Mouse (Mus musculus): ENCODE measurements at regions not wholly inside any gene's neighbourhood (a gene's known extent, or its start where the extent isn't known, plus 50 kb on each side); places are given as distances from the start of the nearest gene placed in this dataset.

DNA sequence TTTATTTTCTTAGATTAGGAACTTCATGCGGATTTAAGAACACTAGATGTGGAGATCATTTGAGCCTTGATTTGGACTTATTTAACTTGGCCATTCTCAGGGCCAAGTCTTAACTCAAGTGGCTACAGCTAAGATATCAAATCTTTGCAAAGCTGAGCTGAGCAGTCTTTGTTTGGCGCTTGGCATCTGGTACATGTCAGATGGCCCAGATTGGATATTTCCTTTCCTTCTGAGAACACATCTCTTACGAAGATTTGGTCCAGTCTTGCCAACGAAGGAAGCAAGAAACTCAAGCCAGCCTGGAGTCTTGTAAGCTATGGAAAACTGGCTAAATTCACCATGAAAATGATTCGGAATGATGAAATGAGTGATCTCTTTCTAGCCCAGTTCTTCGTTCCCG, 59.1 kb upstream of the Cdc42ep3 start:
- DNase-seq, result no peak

DNA sequence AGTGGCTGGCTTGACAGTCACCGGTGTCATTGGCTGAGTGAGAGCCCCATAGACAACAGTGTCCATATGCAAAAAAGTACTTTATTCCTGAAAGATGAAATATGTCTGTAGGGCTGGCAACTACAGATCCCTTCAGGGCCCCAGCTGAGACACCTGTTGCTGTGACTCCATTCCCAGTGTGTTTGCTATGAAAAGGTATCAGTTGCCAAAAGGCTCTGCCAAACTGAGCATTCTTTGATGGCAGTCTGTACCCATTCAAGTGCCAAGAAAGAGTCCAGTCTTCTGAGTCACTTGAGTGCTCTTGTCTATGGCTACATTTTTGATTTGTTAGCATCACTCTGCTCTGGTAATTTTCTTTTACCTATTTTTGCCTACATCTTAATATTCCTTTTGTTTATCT, 63.1 kb upstream of the Cdc42ep3 start:
- DNase-seq, result no peak

DNA sequence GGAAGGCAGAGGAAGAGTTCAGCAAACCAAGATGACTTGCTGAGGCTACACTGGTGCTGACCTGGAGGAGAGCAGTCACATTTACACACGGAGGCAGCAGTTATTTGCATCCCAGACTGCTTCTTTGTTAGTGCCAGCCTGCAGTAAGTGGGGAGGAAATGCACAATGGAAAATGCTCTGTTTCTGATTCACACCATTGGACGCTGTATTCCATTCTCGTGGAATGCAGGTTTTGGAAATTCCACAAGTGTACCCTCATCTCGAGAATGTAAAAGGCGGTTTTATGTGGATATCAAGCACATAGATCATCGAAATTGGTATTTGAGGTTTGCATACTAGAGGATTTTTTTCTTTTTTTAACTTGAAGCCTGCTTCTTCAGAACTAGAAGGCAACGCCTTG, 66.7 kb upstream of the Cdc42ep3 start:
- DNase-seq, result no peak

DNA sequence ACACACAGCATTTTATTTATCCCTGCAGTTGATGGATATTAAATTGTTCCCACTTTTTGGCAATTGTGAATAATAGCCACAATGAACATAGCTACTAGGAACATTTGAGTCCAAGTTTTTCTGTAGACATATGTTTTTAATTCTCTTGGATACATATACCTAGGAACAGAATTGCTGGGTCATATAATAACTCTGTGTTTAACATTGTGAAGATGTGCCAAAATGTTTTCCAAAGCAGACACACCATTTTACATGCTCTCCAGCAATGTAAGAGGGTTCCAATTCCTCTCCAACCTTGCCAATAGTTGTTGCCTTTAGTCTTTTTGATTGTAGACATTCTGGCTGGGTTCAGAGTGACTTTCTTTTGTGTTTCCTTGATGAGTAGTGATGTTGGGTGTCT, 84.3 kb upstream of the Cdc42ep3 start:
- no peak for DNase-seq

DNA sequence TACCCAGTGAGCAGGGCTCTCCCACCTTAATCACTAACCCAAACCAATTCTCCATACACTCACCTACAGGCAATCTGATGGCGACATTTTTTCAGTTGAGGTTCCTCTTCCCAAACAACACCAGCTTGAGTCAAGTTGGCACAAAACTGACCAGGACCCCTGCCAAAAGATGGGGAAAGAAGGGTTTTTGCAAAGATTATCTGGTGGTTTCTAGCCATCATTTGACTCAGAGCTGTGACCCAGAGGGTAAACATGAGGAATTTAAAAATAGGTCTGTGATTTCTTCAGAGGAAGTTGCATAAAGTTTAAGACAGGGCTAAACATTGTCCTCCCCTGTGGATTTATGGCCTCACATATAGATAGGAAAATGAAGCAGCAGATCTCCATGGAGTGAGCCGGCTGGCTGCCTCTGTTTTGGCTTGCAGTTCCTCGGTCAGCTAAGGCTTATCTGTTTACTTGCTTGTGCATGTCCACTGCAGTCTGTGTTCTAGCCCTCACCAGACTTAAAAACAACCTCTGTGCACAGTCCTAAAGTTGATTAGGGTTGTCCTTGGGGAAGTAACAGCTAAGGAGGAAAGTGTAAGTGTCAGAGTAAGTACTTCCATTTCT, 87.7 kb upstream of the Cdc42ep3 start:
- no peak for DNase-seq

DNA sequence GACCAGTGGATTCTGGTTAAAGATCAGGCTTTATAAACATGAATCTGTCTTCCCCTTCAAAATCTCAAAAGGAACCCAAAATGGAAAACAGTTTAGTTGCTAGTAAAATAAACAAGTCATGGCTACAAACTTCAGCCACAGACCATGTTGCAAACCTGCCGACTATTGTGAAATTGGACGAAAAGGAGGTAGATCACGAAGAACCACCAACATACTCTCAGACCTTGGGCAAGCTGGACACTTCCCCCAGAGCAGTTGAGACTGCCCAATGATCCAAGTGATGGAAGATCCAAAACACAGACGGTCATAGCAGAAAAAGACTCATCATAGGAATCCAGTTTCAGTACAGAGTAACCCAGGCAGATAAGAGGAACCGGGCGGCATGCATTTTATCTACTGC, 92.3 kb upstream of the Cdc42ep3 start:
- DNase-seq, result no peak

DNA sequence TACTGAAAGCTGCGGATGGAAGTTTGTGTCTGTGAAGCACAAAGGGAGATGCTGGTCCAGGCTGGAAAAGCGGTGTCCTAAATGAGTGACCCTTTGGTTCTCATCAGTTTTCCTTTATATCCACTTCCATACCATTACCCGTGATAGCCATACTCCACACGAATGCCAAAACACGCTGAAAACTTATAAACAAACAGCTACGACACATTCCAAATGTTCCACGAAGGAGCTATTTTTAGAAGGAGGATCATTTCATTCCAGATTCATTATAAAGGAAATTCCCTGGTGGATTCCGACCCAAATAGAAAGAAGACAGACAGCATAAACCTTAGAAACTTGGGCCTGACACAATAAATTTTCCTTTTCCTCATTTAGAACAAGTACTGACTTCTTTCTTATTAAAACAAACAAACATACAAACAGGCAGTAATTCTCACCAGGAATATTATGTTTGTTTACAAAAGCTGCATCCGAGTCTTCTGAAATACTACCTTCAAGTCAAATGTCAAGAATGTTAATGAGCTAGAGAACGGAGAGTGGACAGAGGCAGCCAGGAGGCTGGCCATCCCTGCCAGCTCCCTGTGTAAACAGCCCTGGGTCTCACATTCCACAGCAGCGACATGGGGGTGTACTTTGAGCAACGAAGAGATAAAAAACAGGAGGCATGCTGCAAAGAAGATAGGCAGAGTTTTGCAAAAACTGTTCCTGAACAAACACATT, 96.4 kb upstream of the Cdc42ep3 start:
- peak; percentile 88 for DNase-seq

DNA sequence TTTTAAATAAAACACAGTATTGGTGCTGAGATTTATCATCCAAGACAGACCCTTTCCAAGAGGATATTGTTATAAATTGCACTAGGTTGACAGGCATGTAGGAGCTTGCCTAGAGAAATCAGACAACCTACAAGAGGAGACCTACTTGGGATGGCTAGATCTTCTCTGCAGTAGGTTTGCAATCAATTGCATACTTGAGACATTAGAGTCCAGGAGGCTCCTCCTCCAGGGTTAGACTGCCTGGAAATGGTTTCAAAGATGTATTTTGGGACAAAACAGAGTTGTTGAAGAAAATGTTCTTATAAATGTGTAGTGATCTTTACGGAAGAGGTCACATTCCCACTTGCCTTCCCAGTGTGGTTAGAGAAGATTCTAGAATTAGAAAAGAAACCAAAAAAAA, 98.9 kb upstream of the Cdc42ep3 start:
- DNase-seq, result no peak

DNA sequence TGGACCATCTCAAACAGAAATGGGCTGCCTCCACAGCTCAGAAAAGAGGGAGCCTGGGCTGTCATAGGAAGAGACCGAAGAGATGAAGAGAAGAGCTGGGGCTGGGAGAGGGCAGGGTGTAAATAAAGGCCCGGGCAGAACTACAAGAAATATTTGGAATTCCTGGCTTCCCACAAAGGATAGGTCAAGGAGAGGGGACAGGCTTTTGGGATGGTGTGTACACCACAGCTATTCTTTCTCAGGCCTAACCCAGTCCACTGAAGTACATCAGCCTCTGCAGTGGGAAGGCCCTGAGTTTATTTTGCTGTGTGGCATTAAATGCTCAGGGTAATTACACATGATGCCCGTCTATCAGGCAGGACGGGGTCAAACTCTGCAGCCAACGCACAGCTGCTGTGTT, 99.6 kb upstream of the Cdc42ep3 start:
- DNase-seq, result peak; percentile 62

DNA sequence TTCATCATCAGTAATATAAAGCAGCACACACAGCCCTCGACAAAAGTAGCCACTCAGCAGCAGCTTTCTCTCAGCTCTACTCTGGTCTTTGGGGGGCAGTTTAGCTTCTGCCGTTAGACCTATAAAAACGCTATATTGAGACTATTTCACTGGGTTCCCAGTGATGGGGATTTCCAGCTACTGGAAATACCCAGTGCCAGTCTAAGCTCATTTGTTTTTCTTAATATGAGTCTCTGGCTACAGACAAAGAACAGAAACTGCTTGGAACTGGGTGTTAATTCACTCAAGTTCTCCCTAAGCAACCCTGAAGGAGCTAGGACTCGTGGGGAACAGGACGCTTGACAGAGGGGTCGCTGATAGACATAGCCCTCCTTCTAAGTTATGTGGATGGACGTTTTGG, 100.3 kb upstream of the Cdc42ep3 start:
- no peak for DNase-seq

DNA sequence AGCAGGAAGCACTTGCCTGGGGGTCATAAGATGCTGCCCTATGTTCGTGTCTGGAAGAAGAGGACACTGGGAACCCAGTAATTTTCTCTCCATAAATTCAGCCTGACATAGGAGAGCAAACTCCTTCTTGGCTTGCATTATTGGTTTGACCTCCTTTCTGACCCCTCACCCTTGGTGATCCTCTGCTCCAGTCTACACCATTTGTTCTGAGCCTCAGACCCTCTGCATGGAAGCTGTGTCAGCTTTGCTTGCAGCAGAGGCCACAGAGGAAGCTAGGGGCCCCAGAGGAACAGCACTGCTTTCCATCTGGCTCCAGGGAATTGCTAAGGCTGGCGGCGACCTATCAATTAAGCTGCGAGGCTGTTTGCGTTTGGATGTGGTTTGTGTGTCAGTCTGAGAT, 102.7 kb upstream of the Cdc42ep3 start:
- DNase-seq, result peak; percentile 66

DNA sequence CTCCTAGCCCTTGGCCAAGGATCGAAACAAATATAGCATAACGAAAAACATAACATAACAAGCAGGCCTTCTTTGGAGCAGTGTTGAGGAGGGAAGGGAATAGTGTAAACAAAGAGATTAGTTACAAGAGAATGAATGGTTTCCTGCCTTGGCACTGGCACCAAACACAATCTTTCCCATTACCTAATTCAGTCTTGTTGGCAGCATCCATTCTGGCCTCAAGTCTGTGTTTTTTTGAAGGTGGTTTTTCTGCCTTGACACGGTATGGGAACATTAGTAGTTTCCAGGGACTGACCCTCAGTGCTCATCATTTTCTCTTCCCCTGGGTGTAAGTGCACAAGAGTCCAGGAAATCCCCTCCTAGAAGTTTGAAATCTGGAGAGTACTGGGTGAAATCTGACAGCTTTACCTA, 106.8 kb upstream of the Cdc42ep3 start:
- DNase-seq, result peak; percentile 56

DNA sequence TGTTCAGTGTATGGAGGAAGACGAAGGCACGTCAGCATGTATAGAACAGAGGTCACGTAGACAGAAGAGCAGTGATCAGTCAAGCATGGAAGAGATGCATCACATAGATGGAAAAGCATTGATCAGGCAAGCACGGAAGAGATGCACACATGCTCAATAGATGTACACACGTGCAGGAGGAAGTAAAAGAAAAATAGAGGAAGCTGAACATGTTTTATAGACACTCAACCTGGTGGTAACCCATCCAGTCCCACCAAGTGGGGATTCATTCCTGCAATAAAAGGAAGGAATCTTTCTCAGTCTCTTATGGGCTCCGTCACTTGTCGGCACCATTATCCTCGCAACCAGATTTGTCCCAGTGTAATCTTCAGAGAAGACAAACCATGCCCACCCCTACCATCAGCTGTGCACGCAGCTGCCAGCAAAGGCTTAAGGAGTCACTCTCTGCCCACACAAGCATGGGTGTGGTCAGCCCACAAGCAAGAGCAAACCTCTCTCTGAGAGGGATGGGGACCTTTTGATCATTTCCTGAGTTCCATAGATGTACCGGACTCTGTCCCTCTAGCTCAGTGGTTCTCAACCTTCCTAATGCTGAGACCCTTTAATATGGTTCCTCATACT, 108.3 kb upstream of the Cdc42ep3 start:
- DNase-seq, result peak; percentile 36

DNA sequence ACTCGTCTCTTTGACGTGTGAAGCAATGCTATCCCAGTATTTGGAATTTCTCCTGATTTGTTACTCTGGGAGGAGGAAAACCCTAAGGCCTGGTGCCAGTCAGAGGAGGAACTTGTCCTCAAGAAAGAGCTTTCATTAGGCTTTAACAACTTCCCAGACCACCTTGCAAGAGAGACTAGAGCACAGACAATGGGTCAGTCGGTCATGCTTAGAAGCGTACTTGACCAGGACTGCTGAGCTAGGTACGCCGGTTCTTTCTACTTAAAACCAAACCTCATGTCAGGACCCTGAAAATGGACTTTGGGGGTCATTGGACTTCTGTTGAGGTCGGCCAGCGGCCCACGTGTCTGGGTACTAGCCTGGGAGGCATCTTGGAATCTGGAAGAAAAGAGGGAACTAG, 110.8 kb upstream of the Cdc42ep3 start:
- DNase-seq, result peak; percentile 55

DNA sequence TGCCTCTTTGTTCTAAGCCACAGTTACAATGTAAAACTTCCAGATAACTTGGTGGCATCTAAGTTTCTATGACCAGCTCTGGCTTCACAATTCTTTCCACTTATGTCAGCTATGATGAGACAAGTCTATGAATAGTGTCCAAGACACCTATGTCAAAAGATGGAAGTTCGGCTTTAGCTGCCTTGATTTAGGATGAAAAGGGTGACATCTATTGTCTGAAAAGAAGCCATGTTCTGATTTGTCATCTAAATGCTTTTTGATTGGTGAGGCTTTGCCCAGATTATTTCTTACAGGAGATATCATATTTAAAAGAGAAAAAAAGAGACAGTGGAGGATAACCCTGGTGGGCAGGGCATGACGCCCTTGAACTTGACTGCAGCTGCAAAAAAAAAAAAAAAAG, 116.7 kb upstream of the Cdc42ep3 start:
- DNase-seq, result no peak

DNA sequence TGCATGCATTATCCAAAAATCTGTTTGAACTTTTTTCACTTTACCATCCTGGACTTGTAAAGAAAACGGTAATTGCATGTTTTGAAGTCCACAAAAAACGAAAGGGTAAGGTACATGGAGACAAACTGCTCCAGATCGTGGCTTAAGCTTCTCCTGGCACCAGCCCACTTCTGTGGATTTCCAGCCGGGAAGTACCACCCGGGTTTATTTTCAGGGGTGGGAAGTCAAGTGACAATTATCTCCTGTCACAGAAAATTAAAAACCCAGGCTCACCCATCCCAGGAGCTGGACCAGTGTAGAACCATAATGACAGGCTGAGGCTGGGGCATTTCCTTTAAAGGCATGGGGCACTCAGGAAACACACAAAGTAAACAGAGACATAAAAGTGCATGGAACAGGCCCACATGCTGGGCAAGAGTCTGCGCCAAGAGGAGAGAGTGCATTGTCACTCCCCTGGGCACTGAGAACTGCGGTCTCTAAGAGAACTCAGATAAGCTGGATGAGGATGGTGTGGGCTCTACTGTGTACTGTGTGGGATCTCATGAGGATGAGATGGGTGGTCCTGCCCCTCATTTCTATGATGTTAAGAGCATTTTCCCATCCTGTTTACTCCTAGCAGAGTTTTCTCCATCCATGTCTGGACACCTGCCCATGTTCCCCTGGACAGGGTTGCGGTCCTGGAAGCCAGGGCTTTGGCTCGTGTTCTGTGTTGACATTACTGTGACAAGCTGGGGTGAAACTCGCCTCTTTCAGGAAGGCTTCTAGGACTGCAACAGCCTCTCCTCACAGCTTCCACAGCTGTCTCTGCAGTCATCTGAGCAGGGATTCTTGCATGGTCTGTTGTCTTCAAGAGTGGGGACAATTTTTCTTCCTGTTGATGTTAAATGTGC, 117.5 kb upstream of the Cdc42ep3 start:
- DNase-seq, result peak; percentile 94

DNA sequence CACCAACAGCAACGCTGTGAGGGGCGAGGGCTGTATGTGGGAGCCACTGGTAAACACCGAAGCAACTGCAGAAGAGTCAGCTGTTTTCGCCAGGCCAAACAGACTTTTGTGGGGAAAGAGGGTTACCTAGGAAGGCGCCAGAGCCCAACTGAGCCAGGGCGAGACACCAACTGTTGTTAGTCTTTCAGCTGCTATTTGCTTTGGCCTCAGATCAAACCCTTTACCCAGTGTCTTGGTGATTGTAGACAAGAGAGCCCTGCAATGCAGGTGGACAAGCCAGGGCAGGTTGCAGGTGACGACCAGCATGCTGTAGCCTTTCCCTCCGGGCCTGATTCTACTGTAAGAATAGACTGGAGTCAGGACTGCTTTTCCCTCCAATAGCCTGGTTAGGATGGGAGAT, 121.8 kb upstream of the Cdc42ep3 start:
- DNase-seq, result peak; percentile 70

DNA sequence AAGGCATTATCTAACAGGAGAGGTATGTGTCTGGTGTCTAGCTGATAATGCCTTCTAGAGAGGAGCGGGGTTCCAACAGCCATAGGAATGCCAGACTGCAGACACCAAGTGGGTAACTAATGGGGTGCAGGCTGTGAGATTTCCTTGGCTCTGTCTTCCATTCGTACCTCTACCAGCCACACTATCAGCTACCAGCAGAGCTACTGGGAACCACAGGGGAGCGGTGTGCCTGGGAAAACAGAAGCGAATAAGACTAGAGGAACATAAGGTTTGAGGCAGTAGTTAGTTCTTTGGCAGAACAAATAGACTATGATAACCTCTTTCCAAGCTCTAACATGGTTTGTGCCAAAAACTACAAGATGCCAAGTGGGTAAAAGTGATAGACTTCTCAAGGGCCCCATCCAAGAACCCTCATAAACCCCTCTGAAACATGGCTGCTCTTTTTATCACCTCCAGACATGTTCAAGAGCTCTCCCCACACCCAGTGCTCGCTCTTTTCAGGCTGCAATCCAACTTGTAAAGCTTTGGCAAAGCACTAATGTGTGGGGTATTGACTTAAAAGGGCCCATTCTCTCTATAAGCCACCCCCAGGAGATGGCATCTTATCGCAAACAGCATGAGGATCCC, 126.3 kb upstream of the Cdc42ep3 start:
- DNase-seq, result peak; percentile 88

DNA sequence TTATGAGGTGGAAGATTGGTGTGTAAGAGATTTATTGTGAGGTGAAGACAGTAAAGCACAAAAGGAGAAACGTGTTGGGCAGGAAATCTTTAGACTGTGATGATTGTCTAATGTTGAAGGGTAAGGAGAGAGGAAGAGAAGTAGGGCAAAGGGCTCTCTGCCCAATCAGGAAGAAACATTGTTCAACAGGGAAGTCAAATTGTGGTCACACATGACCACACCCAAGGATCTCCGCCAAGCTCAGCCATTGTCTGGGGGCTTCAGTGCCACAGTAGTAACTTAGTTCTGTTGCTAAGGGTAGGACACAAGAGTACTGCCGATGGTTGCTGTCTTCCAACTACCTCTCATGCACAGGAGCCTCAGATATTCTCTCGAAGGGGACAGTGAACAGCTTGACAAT, 127.0 kb upstream of the Cdc42ep3 start:
- DNase-seq, result peak; percentile 91

DNA sequence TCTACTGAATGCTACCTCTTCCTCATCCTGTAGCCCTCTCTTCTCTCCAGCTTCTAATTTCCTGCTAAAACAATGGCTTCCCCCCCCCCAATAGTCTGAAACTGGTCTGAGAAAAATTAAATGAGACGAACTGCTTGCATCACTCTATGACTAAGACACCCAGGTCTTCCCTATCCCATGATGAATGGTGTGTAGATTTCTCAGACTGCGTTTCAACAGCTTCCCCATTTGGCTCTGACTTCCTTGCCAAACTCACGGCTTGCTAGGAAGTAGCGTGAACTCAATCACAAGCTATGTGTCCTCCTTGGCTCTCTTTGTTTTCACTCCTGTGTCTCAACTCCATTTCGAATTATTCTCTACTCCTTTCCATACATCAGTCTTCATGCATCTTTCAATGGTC, 126.4 kb upstream of the Rmdn2 start:
- peak; percentile 41 for DNase-seq

DNA sequence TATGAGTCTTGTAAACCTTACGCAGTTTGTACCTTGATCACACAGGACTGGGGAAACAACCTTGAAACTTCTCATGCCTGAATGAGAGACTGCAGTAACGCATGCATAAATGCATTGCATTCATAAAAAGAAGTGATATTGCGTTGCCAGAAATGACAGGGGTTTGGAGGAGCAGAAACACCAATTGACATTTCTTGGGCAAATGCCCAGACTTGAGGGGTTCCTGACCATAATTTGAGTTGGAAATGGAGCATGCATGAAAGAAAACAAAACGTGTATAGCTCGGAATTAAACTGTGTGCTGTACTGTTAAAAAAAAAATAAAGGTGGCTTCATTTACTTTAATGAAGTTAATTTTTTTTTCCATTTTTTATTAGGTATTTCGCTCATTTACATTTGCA, 122.4 kb upstream of the Rmdn2 start:
- DNase-seq, result no peak

DNA sequence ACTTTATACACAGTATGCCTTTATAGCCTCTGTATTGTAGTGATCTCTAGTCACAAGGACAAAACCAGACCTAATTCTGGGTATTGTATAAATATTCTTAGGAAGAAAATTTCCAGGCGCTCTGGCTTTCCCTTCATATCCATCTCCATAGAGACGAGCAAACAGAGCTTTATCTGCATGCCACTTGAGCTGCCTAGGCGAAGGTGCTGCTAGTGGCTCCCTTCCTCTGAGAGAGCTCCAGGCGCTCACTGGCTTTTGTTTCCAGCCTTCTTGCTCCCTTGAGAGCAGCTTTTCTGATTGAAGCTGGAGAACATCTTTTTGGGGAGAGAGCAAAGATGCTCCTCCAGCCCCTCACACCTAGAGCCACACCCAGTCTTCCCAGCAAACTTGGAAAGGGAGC, 114.0 kb upstream of the Rmdn2 start:
- peak; percentile 64 for DNase-seq

DNA sequence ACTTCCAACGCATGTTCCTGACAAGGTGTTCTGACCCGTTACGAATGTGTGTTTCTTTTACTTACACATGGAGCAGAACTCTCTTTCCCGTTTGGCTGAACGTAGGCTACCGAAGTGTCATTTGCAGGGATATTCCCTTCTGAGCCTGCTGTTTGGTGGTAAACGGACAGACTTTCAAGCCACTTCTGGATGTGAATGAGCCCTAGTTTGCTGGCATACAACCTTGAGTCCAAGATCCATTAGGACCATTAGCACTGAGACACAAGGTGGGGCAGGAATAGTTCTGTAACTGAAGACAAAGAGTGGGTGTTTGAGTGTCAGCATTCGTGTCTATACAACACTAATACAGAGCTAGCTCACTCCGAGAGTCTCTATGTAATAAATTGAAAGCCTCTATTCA, 113.3 kb upstream of the Rmdn2 start:
- DNase-seq, result peak; percentile 55
